Mouse (Mus musculus): ENCODE data around the gene Prr13. TPM values are rescaled to one million over a fixed set of nuclear protein-coding genes. Genes with fewer than 3 reads are reported as not detected.

Prr13 gene
- polyA plus RNA-seq, 1 experiment from 2014 or later = 141 TPM

DNA sequence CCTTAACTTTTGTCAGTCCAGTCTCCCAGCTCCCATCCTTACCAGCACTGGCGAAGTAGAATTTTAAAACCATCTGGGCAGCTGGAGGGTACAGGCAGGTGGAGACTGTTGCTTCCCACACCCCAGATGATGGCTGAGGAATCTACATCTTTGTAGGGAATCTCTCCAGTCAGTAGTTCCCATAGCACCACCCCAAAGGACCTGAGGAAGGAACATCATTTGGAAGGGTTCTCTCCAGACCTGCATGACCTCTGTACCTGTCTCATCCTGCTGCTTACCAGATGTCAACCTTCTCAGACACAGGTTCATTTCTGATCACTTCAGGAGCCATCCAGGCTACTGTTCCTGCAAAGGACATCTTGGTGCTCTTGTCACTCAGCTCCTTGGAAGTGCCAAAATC lies 44.6 kb downstream of the Prr13 start, which contains the start of gene Gm10337:
TSS of gene Gm10337 (plus strand) at position 276 of the 400 bp plus-strand sequence.
- H3K4me1 ChIP-seq (replicated peaks; ENCODE audit: control insufficient read depth, insufficient read depth, low read length) = no peaks in the 10 kb centered on the region
- no peak within 1 kb of the TSS for H3K9ac ChIP-seq (ENCODE audit: low read length)
- ATAC-seq (replicated peaks; ENCODE audit: low FRiP score, low TSS enrichment, low read depth) (no peak), DNase-seq (ENCODE audit: low spot score) (no peak)
- WGBS = 86% methylated on average over 1 of the region's 1 CpGs
- H3K36me3 ChIP-seq (ENCODE audit: control insufficient read depth, insufficient read depth, low read length) = peaks cover 82% of the 10 kb centered on the region
- H3K4me3 ChIP-seq (ENCODE audit: low read depth, low read length) = no peak within 1 kb of the TSS
- H3K27me3 ChIP-seq (replicated peaks; ENCODE audit: control insufficient read depth, insufficient read depth, low read length) = no peaks in the 10 kb centered on the region
- no peak within 1 kb of the TSS for H3K27ac ChIP-seq (ENCODE audit: low read depth)
- H3K9me3 ChIP-seq (ENCODE audit: control insufficient read depth, low read length) = no peaks in the 10 kb centered on the region
- H3K4me2 ChIP-seq (ENCODE audit: low read length) = no peak within 1 kb of the TSS

DNA sequence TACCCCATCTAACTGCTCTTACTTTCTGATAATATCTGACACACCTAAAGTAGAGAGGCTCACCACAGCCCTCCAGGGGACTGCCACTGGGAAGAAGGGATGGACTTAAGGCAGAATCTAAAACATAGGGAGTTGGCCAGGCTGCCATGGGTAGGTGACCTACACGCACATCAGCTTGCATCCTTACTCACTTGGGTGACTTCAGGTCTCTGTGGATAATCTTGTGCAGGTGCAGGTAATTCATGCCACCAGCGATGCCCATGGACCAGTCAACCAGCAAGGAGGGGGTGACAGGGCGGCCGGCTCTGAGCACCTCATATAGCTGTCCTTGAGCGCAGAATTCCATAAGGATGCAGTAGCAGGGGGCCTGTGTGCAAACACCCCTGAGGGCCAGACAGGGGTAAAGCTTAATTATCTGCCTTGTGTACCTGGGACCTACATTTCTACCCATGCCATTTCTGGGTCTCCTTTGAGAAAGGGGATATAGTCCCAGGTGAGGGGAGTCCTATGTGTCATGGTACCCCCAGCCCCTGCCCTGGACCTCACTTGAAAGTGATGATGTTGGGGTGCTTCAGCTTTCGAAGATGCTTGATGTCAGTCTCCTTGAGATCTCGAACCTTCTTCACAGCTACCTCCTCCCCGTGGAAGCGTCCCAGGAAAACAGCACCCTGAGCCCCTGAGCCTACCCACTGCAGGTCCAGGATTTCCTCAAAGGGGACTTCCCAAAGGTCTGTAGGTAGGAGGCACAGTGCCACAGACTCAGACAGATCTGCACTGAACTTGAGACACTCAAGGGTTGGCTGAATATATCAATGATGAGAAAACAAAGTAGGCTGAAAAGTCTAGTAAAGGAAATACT lies 45.3 kb downstream of the Prr13 start:
- H3K27ac ChIP-seq (ENCODE audit: low read depth) = no peak overlapping the region
- H3K9me3 ChIP-seq (ENCODE audit: control insufficient read depth, low read length) = no peaks in the 10 kb centered on the region
- H3K4me1 ChIP-seq (replicated peaks; ENCODE audit: control insufficient read depth, insufficient read depth, low read length) = no peaks in the 10 kb centered on the region
- no peak overlapping the region for H3K9ac ChIP-seq (ENCODE audit: low read length)
- ATAC-seq (replicated peaks; ENCODE audit: low FRiP score, low TSS enrichment, low read depth) = no peak; the same call in 1 of the 2 replicates
- no peak overlapping the region for H3K4me2 ChIP-seq (ENCODE audit: low read length)
- peaks cover 78% of the 10 kb centered on the region for H3K36me3 ChIP-seq (ENCODE audit: control insufficient read depth, insufficient read depth, low read length)
- H3K4me3 ChIP-seq (ENCODE audit: low read depth, low read length) = no peak overlapping the region
- 87% methylated on average over 9 of the region's 9 CpGs for WGBS
- no peak for DNase-seq (ENCODE audit: low spot score)
- H3K27me3 ChIP-seq (replicated peaks; ENCODE audit: control insufficient read depth, insufficient read depth, low read length) = no peaks in the 10 kb centered on the region

DNA sequence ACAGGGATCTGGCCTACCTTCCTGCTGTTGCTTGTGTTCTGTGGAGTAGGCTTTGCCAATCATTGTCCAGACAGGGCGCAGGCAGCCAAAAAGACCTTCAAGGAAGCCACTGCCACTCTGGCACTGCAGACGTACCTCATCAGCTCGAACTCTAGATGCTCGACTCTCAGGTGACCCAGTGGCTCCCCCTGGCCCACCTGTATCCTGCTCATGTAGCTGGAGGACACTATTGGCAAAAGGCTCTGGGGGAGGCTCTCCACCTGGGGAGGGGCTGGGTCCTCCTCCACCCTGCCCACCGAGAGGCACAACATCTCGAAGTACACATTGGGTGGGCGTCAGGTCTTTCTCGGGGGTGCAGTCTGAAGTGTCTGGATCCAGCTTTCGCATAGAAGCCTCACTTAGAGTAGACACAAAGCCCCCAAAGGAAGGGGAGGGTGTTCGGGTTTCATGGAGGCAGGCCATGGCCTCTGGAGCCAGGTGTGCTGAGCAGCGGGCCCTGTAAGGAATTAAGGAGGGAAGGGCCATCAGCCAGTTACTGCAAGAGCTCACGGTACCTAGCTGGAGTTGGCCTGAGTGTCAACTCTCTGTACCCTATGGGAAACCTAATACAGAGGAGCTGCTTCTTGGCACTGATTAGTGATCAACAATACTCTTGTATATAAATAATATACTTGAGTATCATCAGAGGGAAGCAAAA lies 46.4 kb downstream of the Prr13 start:
- H3K4me2 ChIP-seq (ENCODE audit: low read length) = no peak overlapping the region
- no peak overlapping the region for H3K4me3 ChIP-seq (ENCODE audit: low read depth, low read length)
- ATAC-seq (replicated peaks; ENCODE audit: low FRiP score, low TSS enrichment, low read depth) (no peak), DNase-seq (ENCODE audit: low spot score) (no peak)
- H3K27me3 ChIP-seq (replicated peaks; ENCODE audit: control insufficient read depth, insufficient read depth, low read length) = no peaks in the 10 kb centered on the region
- H3K9me3 ChIP-seq (ENCODE audit: control insufficient read depth, low read length) = no peaks in the 10 kb centered on the region
- H3K9ac ChIP-seq (ENCODE audit: low read length) = no peak overlapping the region
- H3K27ac ChIP-seq (ENCODE audit: low read depth) = no peak overlapping the region
- H3K4me1 ChIP-seq (replicated peaks; ENCODE audit: control insufficient read depth, insufficient read depth, low read length) = peaks cover 9% of the 10 kb centered on the region
- WGBS = 66% methylated on average over 12 of the region's 12 CpGs
- H3K36me3 ChIP-seq (ENCODE audit: control insufficient read depth, insufficient read depth, low read length) = peaks cover 67% of the 10 kb centered on the region

DNA sequence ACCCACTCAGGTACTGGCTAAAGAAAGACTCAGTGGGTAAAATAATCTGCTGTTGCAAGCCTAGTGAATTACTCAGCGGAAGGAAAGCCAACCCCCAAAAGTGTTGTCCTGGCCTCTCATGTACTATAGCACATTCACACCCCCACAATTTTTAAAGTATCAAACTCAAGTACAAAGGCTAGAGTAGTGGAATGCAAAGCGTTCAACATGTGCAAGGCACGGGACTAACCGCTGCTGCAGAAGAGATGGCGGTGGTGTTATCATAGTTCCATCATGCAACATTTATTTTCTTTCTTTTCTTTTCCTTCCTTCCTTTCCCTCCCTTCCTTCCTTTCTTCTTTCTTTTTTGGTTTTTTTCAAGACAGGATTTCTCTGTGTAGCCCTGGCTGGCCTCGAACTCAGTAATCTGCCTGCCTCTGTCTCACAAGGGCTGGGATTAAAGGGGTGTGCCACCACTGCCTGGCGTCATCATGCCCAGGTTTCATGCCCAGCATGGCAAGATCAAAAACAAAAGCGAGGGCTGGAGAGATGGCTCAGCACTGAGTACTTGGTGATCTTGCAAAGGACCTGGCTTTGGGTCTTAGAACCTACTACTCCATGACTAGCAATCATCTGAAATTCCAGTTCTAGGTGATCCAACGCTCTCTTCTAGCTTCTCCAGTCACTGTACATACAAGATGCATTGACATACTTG lies 47.1 kb downstream of the Prr13 start:
- H3K4me1 ChIP-seq (replicated peaks; ENCODE audit: control insufficient read depth, insufficient read depth, low read length) = peaks cover 10% of the 10 kb centered on the region
- no peak overlapping the region for H3K9ac ChIP-seq (ENCODE audit: low read length)
- 83% methylated on average over 9 of the region's 9 CpGs for WGBS

DNA sequence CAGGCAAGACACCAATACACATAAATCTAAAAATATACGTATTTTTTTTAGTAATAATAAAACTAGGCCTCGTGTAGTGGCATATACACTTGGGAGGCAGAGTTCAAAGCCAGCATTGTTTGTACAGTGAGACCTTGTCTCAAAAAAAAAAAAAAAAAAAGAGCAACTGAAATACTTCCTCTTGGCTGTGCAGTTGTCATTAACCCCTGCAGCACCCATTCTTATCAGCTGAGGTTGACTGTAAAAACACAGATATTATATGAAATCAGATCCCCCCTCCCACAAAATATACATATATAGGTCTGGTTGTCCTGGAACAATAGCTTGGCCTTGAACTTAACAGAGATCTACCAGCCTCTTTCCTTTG lies 47.6 kb downstream of the Prr13 start:
- H3K4me2 ChIP-seq (ENCODE audit: low read length) = no peak overlapping the region
- no peaks in the 10 kb centered on the region for H3K9me3 ChIP-seq (ENCODE audit: control insufficient read depth, low read length)
- ATAC-seq (replicated peaks; ENCODE audit: low FRiP score, low TSS enrichment, low read depth) (no peak), DNase-seq (ENCODE audit: low spot score) (no peak)
- H3K36me3 ChIP-seq (ENCODE audit: control insufficient read depth, insufficient read depth, low read length) = peaks cover 55% of the 10 kb centered on the region
- no peak overlapping the region for H3K9ac ChIP-seq (ENCODE audit: low read length)
- H3K4me3 ChIP-seq (ENCODE audit: low read depth, low read length) = no peak overlapping the region
- no peak overlapping the region for H3K27ac ChIP-seq (ENCODE audit: low read depth)
- no peaks in the 10 kb centered on the region for H3K27me3 ChIP-seq (replicated peaks; ENCODE audit: control insufficient read depth, insufficient read depth, low read length)
- peaks cover 16% of the 10 kb centered on the region for H3K4me1 ChIP-seq (replicated peaks; ENCODE audit: control insufficient read depth, insufficient read depth, low read length)
- WGBS = 28% methylated on average over 2 of the region's 2 CpGs

More for the DNA sequence above, 47.1 kb downstream of the Prr13 start:
- Histone ChIP-seq H3K27me3 (replicated peaks; ENCODE audit: control insufficient read depth, insufficient read depth, low read length) (no peaks in the 10 kb centered on the region), H3K4me2 (ENCODE audit: low read length) (no peak overlapping the region), H3K4me3 (ENCODE audit: low read depth, low read length) (no peak overlapping the region), H3K36me3 (ENCODE audit: control insufficient read depth, insufficient read depth, low read length) (peaks cover 60% of the 10 kb centered on the region), H3K27ac (ENCODE audit: low read depth) (no peak overlapping the region), H3K9me3 (ENCODE audit: control insufficient read depth, low read length) (no peaks in the 10 kb centered on the region)
- ATAC-seq (replicated peaks; ENCODE audit: low FRiP score, low TSS enrichment, low read depth) = no peak
- DNase-seq (ENCODE audit: low spot score) = no peak

DNA sequence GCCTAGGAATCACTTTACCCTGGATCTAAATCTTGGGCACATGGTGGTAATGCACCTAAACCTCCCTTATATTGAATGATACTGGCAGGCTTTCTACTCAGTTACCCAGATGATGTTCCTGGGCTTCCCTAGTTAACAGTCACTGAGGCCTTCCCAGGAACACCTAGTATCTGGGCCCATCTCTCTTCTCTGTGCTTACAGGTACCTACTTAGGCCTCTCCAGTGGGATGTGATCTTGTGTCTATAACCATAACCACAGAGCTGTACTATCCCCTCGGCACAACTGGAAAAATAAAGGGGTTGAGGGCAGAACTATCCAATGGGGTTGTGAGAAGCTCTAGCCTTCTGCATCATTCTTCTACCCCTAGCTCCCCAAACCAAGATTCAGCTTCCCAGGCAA lies 48.0 kb downstream of the Prr13 start:
- H3K27ac ChIP-seq (ENCODE audit: low read depth) = no peak overlapping the region
- no peak overlapping the region for H3K9ac ChIP-seq (ENCODE audit: low read length)
- no peak for ATAC-seq (replicated peaks; ENCODE audit: low FRiP score, low TSS enrichment, low read depth)
- DNase-seq (ENCODE audit: low spot score) = no peak
- no peaks in the 10 kb centered on the region for H3K9me3 ChIP-seq (ENCODE audit: control insufficient read depth, low read length)
- no peak overlapping the region for H3K4me2 ChIP-seq (ENCODE audit: low read length)
- no peaks in the 10 kb centered on the region for H3K27me3 ChIP-seq (replicated peaks; ENCODE audit: control insufficient read depth, insufficient read depth, low read length)
- peaks cover 20% of the 10 kb centered on the region for H3K4me1 ChIP-seq (replicated peaks; ENCODE audit: control insufficient read depth, insufficient read depth, low read length)
- 81% methylated on average over 1 of the region's 1 CpGs for WGBS
- H3K36me3 ChIP-seq (ENCODE audit: control insufficient read depth, insufficient read depth, low read length) = peaks cover 51% of the 10 kb centered on the region
- H3K4me3 ChIP-seq (ENCODE audit: low read depth, low read length) = no peak overlapping the region

DNA sequence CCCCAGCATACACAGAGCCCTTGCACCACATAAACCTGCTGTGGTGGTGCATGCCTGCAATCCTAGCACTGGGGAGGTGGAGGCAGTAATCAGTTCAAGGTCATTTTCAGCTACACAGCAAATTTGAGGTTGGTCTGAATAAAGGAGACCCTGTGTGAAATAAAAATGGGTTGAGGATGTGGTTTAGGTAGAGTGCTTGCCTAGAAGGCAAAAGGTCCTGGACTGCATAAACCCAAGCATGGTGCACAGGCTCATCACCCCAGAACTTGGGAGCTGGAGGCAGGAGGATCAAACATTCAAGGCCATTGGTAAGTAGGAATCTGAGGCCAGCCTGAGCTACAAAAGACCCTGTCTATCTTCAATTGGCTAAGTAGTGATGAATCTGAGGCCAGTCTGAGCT lies 48.7 kb downstream of the Prr13 start:
- Histone ChIP-seq H3K9ac (ENCODE audit: low read length) (no peak overlapping the region), H3K36me3 (ENCODE audit: control insufficient read depth, insufficient read depth, low read length) (peaks cover 44% of the 10 kb centered on the region), H3K4me1 (replicated peaks; ENCODE audit: control insufficient read depth, insufficient read depth, low read length) (peaks cover 22% of the 10 kb centered on the region), H3K27me3 (replicated peaks; ENCODE audit: control insufficient read depth, insufficient read depth, low read length) (no peaks in the 10 kb centered on the region), H3K27ac (ENCODE audit: low read depth) (no peak overlapping the region), H3K9me3 (ENCODE audit: control insufficient read depth, low read length) (no peaks in the 10 kb centered on the region), H3K4me2 (ENCODE audit: low read length) (no peak overlapping the region), H3K4me3 (ENCODE audit: low read depth, low read length) (no peak overlapping the region)
- no peak for DNase-seq (ENCODE audit: low spot score)
- ATAC-seq (replicated peaks; ENCODE audit: low FRiP score, low TSS enrichment, low read depth) = no peak

DNA sequence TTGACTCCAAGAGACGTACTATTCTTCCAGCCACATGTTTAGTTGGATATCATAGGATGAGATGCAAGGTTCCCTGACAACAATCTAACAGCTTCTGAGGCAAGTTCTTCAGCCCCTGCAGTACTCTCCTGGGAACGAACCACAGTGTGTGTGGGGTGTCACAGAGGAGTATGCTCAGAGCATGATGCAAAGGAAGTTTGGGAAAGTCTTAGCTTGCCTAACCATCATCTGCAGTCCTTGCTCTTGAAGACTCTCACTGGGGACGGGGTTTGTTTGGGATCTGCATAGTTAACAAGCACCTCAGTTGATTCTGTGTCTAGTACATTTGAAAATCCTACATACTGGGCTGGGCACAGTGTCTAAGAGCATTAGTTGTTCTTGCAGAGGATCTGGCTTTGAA lies 49.5 kb downstream of the Prr13 start:
- H3K9ac ChIP-seq (ENCODE audit: low read length) = no peak overlapping the region
- no peak overlapping the region for H3K27ac ChIP-seq (ENCODE audit: low read depth)
- H3K27me3 ChIP-seq (replicated peaks; ENCODE audit: control insufficient read depth, insufficient read depth, low read length) = no peaks in the 10 kb centered on the region
- H3K4me2 ChIP-seq (ENCODE audit: low read length) = no peak overlapping the region
- no peak overlapping the region for H3K4me3 ChIP-seq (ENCODE audit: low read depth, low read length)
- ATAC-seq (replicated peaks; ENCODE audit: low FRiP score, low TSS enrichment, low read depth) = no peak
- H3K9me3 ChIP-seq (ENCODE audit: control insufficient read depth, low read length) = no peaks in the 10 kb centered on the region
- DNase-seq (ENCODE audit: low spot score) = no peak
- 85% methylated on average over 3 of the region's 3 CpGs for WGBS
- peaks cover 36% of the 10 kb centered on the region for H3K36me3 ChIP-seq (ENCODE audit: control insufficient read depth, insufficient read depth, low read length)
- H3K4me1 ChIP-seq (replicated peaks; ENCODE audit: control insufficient read depth, insufficient read depth, low read length) = peaks cover 22% of the 10 kb centered on the region

Data from intestine, embryonic 14.5 days (tissue).